Mouse (Mus musculus) adrenal gland, postnatal 0 days (tissue): ENCODE results near the gene Gemin7. TPM values are rescaled to one million over a fixed set of nuclear protein-coding genes. Genes with fewer than 3 reads are reported as not detected.

Source experiments
- polyA plus RNA-seq: library from polyadenylated mRNA; unstranded; fragments of >200 nt; fragmentation: Nextera tagmentation; extraction: Ambion mirVana; gene quantifications from 2 replicates; pipeline ENCODE4 v1.2.1, GENCODE M21; 2015

Gene Gemin7
- 154 and 169 TPM in 2 replicates for polyA plus RNA-seq

GRCm38 (mm10) chr7:19577141-19577852, at the start of gene Gemin7, which contains the start of gene Zfp296:
TSS of gene Gemin7 (minus strand) at chr7:19577595.
TSS of gene Zfp296 (plus strand) at chr7:19577287.

DNA sequence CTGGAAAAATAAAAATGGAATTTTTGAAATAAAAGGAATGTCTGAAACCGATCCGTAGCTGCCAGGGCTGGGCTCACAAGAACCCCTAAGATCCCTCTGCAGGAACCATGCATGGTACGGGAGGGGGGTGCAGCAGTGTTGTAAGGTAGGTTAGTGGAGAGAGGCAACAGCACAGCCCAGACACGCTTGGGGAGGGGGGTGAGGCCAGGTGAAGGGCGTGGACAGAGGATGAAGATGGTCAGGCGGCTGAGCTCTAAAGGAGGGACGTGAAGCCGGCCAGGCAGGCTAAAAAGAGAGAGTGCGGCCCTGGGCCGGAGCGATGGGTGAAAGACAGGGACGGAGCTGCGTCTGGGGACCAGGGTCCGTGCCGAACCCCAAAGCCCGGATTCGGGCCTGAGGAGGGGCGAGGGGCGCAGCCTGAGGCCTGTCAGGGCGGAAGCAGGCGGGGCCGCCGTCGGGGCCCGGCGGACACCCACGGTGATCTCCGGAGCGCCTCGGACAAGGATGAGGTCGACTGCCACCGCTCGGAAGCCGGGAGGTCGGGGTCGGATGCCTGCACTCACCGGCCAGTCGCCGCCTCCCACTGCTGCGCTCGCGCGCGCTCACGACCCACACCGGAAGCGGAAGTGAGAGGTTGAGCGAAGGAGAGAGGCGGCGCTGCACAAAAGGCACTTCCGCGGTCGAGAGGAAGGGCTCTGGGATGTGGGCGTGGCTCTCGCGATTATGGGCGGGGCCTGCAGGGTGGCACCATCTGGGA, 26.6 kb upstream of the Gemin7 start, which contains the start of gene Clasrp:
TSS of gene Clasrp (minus strand) at position 638 of the 757 bp plus-strand sequence.

DNA sequence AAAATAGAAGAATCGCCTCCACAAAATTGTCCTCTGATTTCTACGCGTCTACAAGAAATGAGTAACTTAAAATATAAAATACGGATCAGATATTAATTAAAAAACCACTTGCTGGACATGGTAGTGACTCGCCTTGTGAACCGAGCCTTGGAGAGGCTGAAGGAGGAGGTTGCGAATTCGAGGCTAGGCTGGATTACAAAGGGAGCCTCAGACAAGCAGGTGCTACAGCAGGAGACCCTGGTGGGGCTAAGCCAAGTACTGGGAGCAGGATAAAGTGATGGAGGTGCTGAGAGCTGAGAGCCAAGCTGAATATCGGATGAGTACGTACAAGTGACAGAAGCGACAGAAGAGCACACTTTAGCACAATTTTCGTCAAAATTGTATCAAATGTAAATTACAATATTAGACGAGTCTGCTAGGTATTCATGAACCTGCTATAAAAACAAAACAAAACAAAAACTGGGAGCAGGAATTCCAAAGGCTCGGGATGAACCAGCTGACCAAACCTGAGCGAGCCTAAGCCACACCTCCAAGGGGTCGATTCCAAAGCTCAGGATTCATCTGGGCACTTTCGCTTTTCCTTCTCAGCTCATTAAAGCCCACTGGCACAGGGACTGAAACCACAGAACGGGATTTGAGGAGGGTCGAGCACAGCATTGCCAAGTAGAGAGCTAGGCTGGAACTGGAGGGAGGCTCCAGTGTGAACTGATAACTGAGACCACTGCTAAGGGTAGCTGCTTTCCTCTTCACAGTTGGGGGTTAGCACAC, 14.6 kb downstream of the Gemin7 start, which contains the start of gene Ppp1r37:
TSS of gene Ppp1r37 (minus strand) at position 434 of the 768 bp plus-strand sequence.

DNA sequence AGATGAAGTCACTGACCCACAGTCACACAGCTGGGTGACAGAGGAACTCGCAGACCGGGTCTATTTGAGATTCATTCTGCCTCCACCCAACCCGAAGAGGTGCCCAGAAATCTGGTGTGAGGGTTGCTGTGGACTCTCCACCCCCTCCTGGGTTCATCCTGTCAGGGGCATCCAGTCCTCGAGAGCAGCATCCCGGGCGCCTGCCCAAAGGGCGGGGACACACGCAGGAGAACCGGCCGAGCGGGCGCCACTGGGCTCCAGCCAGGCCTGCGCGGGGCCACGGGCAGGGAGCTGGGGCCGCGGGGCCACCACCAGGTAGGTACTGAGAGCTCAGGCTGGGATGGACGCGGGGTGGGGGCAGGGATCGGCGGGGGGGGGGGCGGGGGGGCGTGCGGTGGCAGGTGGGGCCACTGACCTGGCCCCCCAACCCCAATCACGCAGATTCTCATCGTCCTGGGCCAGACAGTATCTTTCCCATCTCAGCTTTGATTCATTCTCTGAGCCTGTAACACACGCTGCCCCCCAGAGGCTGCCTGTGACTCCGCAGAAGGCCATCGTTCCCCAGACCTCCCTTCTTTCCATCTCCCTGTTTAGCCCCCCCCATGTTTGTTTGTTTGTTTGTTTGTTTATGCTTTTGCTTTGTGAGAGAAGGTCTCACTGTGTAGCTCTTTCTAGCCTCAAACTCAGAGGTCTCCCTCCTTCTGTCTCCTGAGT, 59.6 kb downstream of the Gemin7 start, which contains the start of gene Nkpd1:
TSS of gene Nkpd1 (plus strand) at position 187 of the 714 bp plus-strand sequence.

Other genes starting within 250 kb of the Gemin7 start
- gene Ercc1, start 232.8 kb downstream of the Gemin7 start, polyA plus RNA-seq, result 47.3 and 52.6 TPM in 2 replicates
- gene Cd3eap, start 218.1 kb downstream of the Gemin7 start, polyA plus RNA-seq, result 11.2 and 13.6 TPM in 2 replicates
- gene Ppp1r13l, start 217.8 kb downstream of the Gemin7 start, polyA plus RNA-seq, result 2.7 and 2.9 TPM in 2 replicates
- 4.0 and 8.3 TPM in 2 replicates for gene Ercc2, start 195.6 kb downstream of the Gemin7 start, polyA plus RNA-seq
- gene Klc3, start 173.5 kb downstream of the Gemin7 start, polyA plus RNA-seq, result 2.5 and 2.6 TPM in 2 replicates
- gene Ckm, start 172.8 kb downstream of the Gemin7 start, polyA plus RNA-seq, result 10.6 and 33.2 TPM in 2 replicates
- gene Mark4, start 118.8 kb downstream of the Gemin7 start, polyA plus RNA-seq, result 8.1 and 10.4 TPM in 2 replicates
- 2.6 and 5.1 TPM in 2 replicates for gene Exoc3l2, start 114.3 kb downstream of the Gemin7 start, polyA plus RNA-seq
- 4.9 and 6.2 TPM in 2 replicates for gene Bloc1s3, start 69.2 kb downstream of the Gemin7 start, polyA plus RNA-seq
- 129 and 139 TPM in 2 replicates for gene Trappc6a, start 69.2 kb downstream of the Gemin7 start, polyA plus RNA-seq
- 0.06 TPM in 1 of 2 replicates, not detected in the other for gene Nkpd1, start 59.8 kb downstream of the Gemin7 start, polyA plus RNA-seq
- gene Ppp1r37, start 14.5 kb downstream of the Gemin7 start, polyA plus RNA-seq, result 19.5 and 22.1 TPM in 2 replicates
- 0.33 TPM in 1 of 2 replicates, not detected in the other for gene Zfp296, start 308 bp downstream of the Gemin7 start, polyA plus RNA-seq
- 22.1 and 32.9 TPM in 2 replicates for gene Clasrp, start 26.9 kb upstream of the Gemin7 start, polyA plus RNA-seq
- 14.3 and 18.7 TPM in 2 replicates for gene Relb, start 51.8 kb upstream of the Gemin7 start, polyA plus RNA-seq
- gene Clptm1, start 87.4 kb upstream of the Gemin7 start, polyA plus RNA-seq, result 76.8 and 122 TPM in 2 replicates
- gene Apoc2, start 100.3 kb upstream of the Gemin7 start, polyA plus RNA-seq, result 46.6 and 129 TPM in 2 replicates
- gene Gm44805, start 103.8 kb upstream of the Gemin7 start, polyA plus RNA-seq, result 21.0 and 40.0 TPM in 2 replicates
- 243 and 317 TPM in 2 replicates for gene Apoc4, start 103.9 kb upstream of the Gemin7 start, polyA plus RNA-seq
- 259 and 269 TPM in 2 replicates for gene Apoc1, start 115.1 kb upstream of the Gemin7 start, polyA plus RNA-seq
- 1,447 and 1,846 TPM in 2 replicates for gene Apoe, start 121.6 kb upstream of the Gemin7 start, polyA plus RNA-seq
- gene Tomm40, start 137.8 kb upstream of the Gemin7 start, polyA plus RNA-seq, result 70.2 and 118 TPM in 2 replicates
- 53.2 and 64.0 TPM in 2 replicates for gene Nectin2, start 172.9 kb upstream of the Gemin7 start, polyA plus RNA-seq
- 57.6 and 58.9 TPM in 2 replicates for gene Bcam, start 193.4 kb upstream of the Gemin7 start, polyA plus RNA-seq
- gene Cblc, start 219.2 kb upstream of the Gemin7 start, polyA plus RNA-seq, result 0.65 and 1.3 TPM in 2 replicates
- 4.0 and 5.9 TPM in 2 replicates for gene Bcl3, start 245.2 kb upstream of the Gemin7 start, polyA plus RNA-seq